Mouse (Mus musculus): ENCODE measurements at regions not wholly inside any gene's neighbourhood (a gene's known extent, or its start where the extent isn't known, plus 50 kb on each side); places are given as distances from the start of the nearest gene placed in this dataset.

- no peak for ATAC-seq (replicated peaks; ENCODE audit: poor library complexity)
Observed at GRCm38 (mm10) chr13:97489721-97490120, 248.8 kb downstream of the Enc1 start.

GRCm38 (mm10) chr13:97489029-97489428, 248.1 kb downstream of the Enc1 start:
- ATAC-seq (replicated peaks; ENCODE audit: poor library complexity): no peak

- no peak for ATAC-seq (replicated peaks; ENCODE audit: poor library complexity)
Observed at GRCm38 (mm10) chr13:97488518-97488917, 247.6 kb downstream of the Enc1 start.

GRCm38 (mm10) chr13:97487746-97488473, 247.0 kb downstream of the Enc1 start:
- no peak for ATAC-seq (replicated peaks; ENCODE audit: poor library complexity)

- ATAC-seq (replicated peaks; ENCODE audit: poor library complexity): no peak
Observed at GRCm38 (mm10) chr13:97486490-97486889, 245.6 kb downstream of the Enc1 start.

GRCm38 (mm10) chr13:97485886-97486285, 245.0 kb downstream of the Enc1 start:
- no peak for ATAC-seq (replicated peaks; ENCODE audit: poor library complexity)

GRCm38 (mm10) chr13:97484808-97485545, 244.1 kb downstream of the Enc1 start:
- ATAC-seq (replicated peaks; ENCODE audit: poor library complexity): no peak

- ATAC-seq (replicated peaks; ENCODE audit: poor library complexity): no peak
Observed at GRCm38 (mm10) chr13:97483681-97484080, 242.8 kb downstream of the Enc1 start.

GRCm38 (mm10) chr13:97482439-97482946, 241.6 kb downstream of the Enc1 start:
- no peak for ATAC-seq (replicated peaks; ENCODE audit: poor library complexity)

GRCm38 (mm10) chr13:97481259-97481658, 240.4 kb downstream of the Enc1 start:
- ATAC-seq (replicated peaks; ENCODE audit: poor library complexity): no peak

- ATAC-seq (replicated peaks; ENCODE audit: poor library complexity): no peak
Observed at GRCm38 (mm10) chr13:97479066-97479586, 238.2 kb downstream of the Enc1 start.

GRCm38 (mm10) chr13:97473971-97474365, 233.1 kb downstream of the Enc1 start:
- no peak for ATAC-seq (replicated peaks; ENCODE audit: poor library complexity)

- ATAC-seq (replicated peaks; ENCODE audit: poor library complexity): no peak
Observed at GRCm38 (mm10) chr13:97473256-97473970, 232.5 kb downstream of the Enc1 start.

GRCm38 (mm10) chr13:97469999-97470398, 229.1 kb downstream of the Enc1 start:
- ATAC-seq (replicated peaks; ENCODE audit: poor library complexity): peak; percentile 89

- no peak for ATAC-seq (replicated peaks; ENCODE audit: poor library complexity)
Observed at GRCm38 (mm10) chr13:97468874-97469593, 228.1 kb downstream of the Enc1 start.

GRCm38 (mm10) chr13:97466585-97466984, 225.7 kb downstream of the Enc1 start:
- ATAC-seq (replicated peaks; ENCODE audit: poor library complexity): peak; percentile 40

GRCm38 (mm10) chr13:97463798-97464197, 222.9 kb downstream of the Enc1 start:
- ATAC-seq (replicated peaks; ENCODE audit: poor library complexity): no peak

- ATAC-seq (replicated peaks; ENCODE audit: poor library complexity): 0 out of 2 replicates have a peak, but pooled peaks have one; percentile 3
Observed at GRCm38 (mm10) chr13:97462884-97463235, 222.0 kb downstream of the Enc1 start.

- peak; percentile 72 for ATAC-seq (replicated peaks; ENCODE audit: poor library complexity)
Observed at GRCm38 (mm10) chr13:97462110-97462883, 221.4 kb downstream of the Enc1 start.

- no peak for ATAC-seq (replicated peaks; ENCODE audit: poor library complexity)
Observed at GRCm38 (mm10) chr13:97461207-97461606, 220.3 kb downstream of the Enc1 start.

Measured in megakaryocyte progenitor cell, adult 5-6 weeks (primary cell).